Mouse (Mus musculus): Measurements from ENCODE around the gene Mdc1. TPM values are rescaled to one million over a fixed set of nuclear protein-coding genes. Genes with fewer than 3 reads are reported as not detected.

The Mdc1 gene
- polyA plus RNA-seq, 1 experiment from 2014 or later = 21.2 TPM

Small RNAs within 50 kb of the gene (microRNA-seq; reads per million reads assigned to microRNA genes)
- 1.2 reads per million for gene Gm28033

Other genes starting within 250 kb of the Mdc1 start
- not detected in 2 replicates for gene Sfta2, start 240.0 kb upstream of the Mdc1 start, polyA plus RNA-seq (2016; fragmentation: Nextera tagmentation; extraction: Ambion mirVana)
- not detected in 2 replicates for gene Gm9573, start 214.9 kb upstream of the Mdc1 start, polyA plus RNA-seq (2016; fragmentation: Nextera tagmentation; extraction: Ambion mirVana)
- 0.20 and 0.24 TPM in 2 replicates for gene Mucl3, start 197.8 kb upstream of the Mdc1 start, polyA plus RNA-seq (2016; fragmentation: Nextera tagmentation; extraction: Ambion mirVana)
- 19.9 and 22.0 TPM in 2 replicates for gene Vars2, start 173.9 kb upstream of the Mdc1 start, polyA plus RNA-seq (2016; fragmentation: Nextera tagmentation; extraction: Ambion mirVana)
- 57.6 and 61.4 TPM in 2 replicates for gene Gtf2h4, start 167.8 kb upstream of the Mdc1 start, polyA plus RNA-seq (2016; fragmentation: Nextera tagmentation; extraction: Ambion mirVana)
- 49.1 and 65.3 TPM in 2 replicates for gene Ddr1, start 136.9 kb upstream of the Mdc1 start, polyA plus RNA-seq (2016; fragmentation: Nextera tagmentation; extraction: Ambion mirVana)
- gene Ier3, start 19.8 kb upstream of the Mdc1 start, polyA plus RNA-seq (2016; fragmentation: Nextera tagmentation; extraction: Ambion mirVana) = 3.7 and 4.4 TPM in 2 replicates
- 45.9 and 49.2 TPM in 2 replicates for gene Flot1, start 18.3 kb upstream of the Mdc1 start, polyA plus RNA-seq (2016; fragmentation: Nextera tagmentation; extraction: Ambion mirVana)
- 1,654 and 1,662 TPM in 2 replicates for gene Tubb5, start 3.2 kb upstream of the Mdc1 start, polyA plus RNA-seq (2016; fragmentation: Nextera tagmentation; extraction: Ambion mirVana)
- gene Nrm, start 19.8 kb downstream of the Mdc1 start, polyA plus RNA-seq (2016; fragmentation: Nextera tagmentation; extraction: Ambion mirVana) = 64.6 and 65.1 TPM in 2 replicates
- 27.4 and 29.7 TPM in 2 replicates for gene Ppp1r18, start 24.1 kb downstream of the Mdc1 start, polyA plus RNA-seq (2016; fragmentation: Nextera tagmentation; extraction: Ambion mirVana)
- 52.6 and 60.7 TPM in 2 replicates for gene Dhx16, start 38.3 kb downstream of the Mdc1 start, polyA plus RNA-seq (2016; fragmentation: Nextera tagmentation; extraction: Ambion mirVana)
- 27.5 and 28.6 TPM in 2 replicates for gene 2310061I04Rik, start 55.9 kb downstream of the Mdc1 start, polyA plus RNA-seq (2016; fragmentation: Nextera tagmentation; extraction: Ambion mirVana)
- 117 and 130 TPM in 2 replicates for gene Atat1, start 68.6 kb downstream of the Mdc1 start, polyA plus RNA-seq (2016; fragmentation: Nextera tagmentation; extraction: Ambion mirVana)
- 96.0 and 96.3 TPM in 2 replicates for gene Mrps18b, start 74.9 kb downstream of the Mdc1 start, polyA plus RNA-seq (2016; fragmentation: Nextera tagmentation; extraction: Ambion mirVana)
- gene Ppp1r10, start 74.9 kb downstream of the Mdc1 start, polyA plus RNA-seq (2016; fragmentation: Nextera tagmentation; extraction: Ambion mirVana) = 59.7 and 61.2 TPM in 2 replicates
- gene Abcf1, start 128.2 kb downstream of the Mdc1 start, polyA plus RNA-seq (2016; fragmentation: Nextera tagmentation; extraction: Ambion mirVana) = 116 and 120 TPM in 2 replicates
- 61.1 and 62.1 TPM in 2 replicates for gene Gnl1, start 138.3 kb downstream of the Mdc1 start, polyA plus RNA-seq (2016; fragmentation: Nextera tagmentation; extraction: Ambion mirVana)
- 44.0 and 47.2 TPM in 2 replicates for gene Prr3, start 138.7 kb downstream of the Mdc1 start, polyA plus RNA-seq (2016; fragmentation: Nextera tagmentation; extraction: Ambion mirVana)
- 4.8 and 5.0 TPM in 2 replicates for gene H2-T24, start 179.0 kb downstream of the Mdc1 start, polyA plus RNA-seq (2016; fragmentation: Nextera tagmentation; extraction: Ambion mirVana)
- gene H2-T23, start 191.3 kb downstream of the Mdc1 start, polyA plus RNA-seq (2016; fragmentation: Nextera tagmentation; extraction: Ambion mirVana) = 1.8 and 2.3 TPM in 2 replicates
- 7.4 and 9.0 TPM in 2 replicates for gene H2-T22, start 201.2 kb downstream of the Mdc1 start, polyA plus RNA-seq (2016; fragmentation: Nextera tagmentation; extraction: Ambion mirVana)
- gene Gm6034, start 201.4 kb downstream of the Mdc1 start, polyA plus RNA-seq (2016; fragmentation: Nextera tagmentation; extraction: Ambion mirVana) = not detected in 2 replicates
- not detected in 2 replicates for gene Gm11127, start 216.9 kb downstream of the Mdc1 start, polyA plus RNA-seq (2016; fragmentation: Nextera tagmentation; extraction: Ambion mirVana)